Mouse (Mus musculus) bone marrow, adult 2 months (tissue): Measurements from ENCODE around the gene Kif3b. TPM values are rescaled to one million over a fixed set of nuclear protein-coding genes. Genes with fewer than 3 reads are reported as not detected.

Experiments used
- H3K27ac ChIP-seq: fragments of 200-500 bp; 2 replicates; pipeline ENCODE4 v1.5.1; 2012; ENCODE audit warnings: low read depth, mild to moderate bottlenecking, control low read depth, inconsistent platforms, low read length; ENCODE audit not compliant: control insufficient read depth, poor library complexity, insufficient read depth
- H3K4me1 ChIP-seq: fragments of 200-500 bp; 2 replicates; pipeline ENCODE4 v1.6.1; 2011; ENCODE audit warnings: low read length; ENCODE audit not compliant: control insufficient read depth, insufficient read depth
- H3K4me3 ChIP-seq: fragments of 200-500 bp; replicated peaks from 2 replicates; pipeline ENCODE3; 2011; ENCODE audit warnings: mild to moderate bottlenecking, low read depth, low read length, control low read depth; ENCODE audit not compliant: control insufficient read depth
- CTCF ChIP-seq: fragments of 200-500 bp; IDR thresholded peaks from 2 replicates; pipeline ENCODE4 v1.5.1; 2011; ENCODE audit warnings: low read length, control low read depth; ENCODE audit not compliant: control insufficient read depth, insufficient read depth
- POLR2A ChIP-seq: fragments of 200-500 bp; IDR thresholded peaks from 2 replicates; pipeline ENCODE4 v1.6.1; 2011; ENCODE audit warnings: low read depth, mild to moderate bottlenecking, control low read depth, low read length, borderline replicate concordance; ENCODE audit not compliant: control insufficient read depth
- WGBS: fragments of 180-500 bp; shearing (Covaris S2); methylation state at CpG from one replicate; pipeline ENCODE4 v1.1.7; 2018; 5-methylcytosine and 5-hydroxymethylcytosine counted together
- polyA plus RNA-seq: library from polyadenylated mRNA; stranded (reverse); fragments of >200 nt; gene quantifications from 2 replicates; pipeline ENCODE4 v1.2.4, GENCODE M21; 2011; ENCODE audit warnings: low replicate concordance; ENCODE audit not compliant: missing spikeins, insufficient read depth, insufficient read length

Kif3b gene
- polyA plus RNA-seq, 1 experiment = 10.9 TPM

- H3K27ac ChIP-seq = peak within 1 kb of the TSS; percentile 98
- peak within 1 kb of the TSS; percentile 100 for H3K4me3 ChIP-seq
- under 1% methylated on average over 76 of the region's 79 CpGs for WGBS
- peak; percentile 62; the same call in 1 of the 2 replicates for TF ChIP-seq POLR2A
- TF ChIP-seq CTCF = 0 out of 2 replicates have a peak, but pooled peaks have one; percentile 3
- H3K4me1 ChIP-seq = no peaks in the 10 kb centered on the region; the same call in 1 of the 2 replicates
Observed at GRCm38 (mm10) chr2:153345454-153346220, 54.4 kb downstream of the Kif3b start, which contains the start of gene Asxl1. TSS of gene Asxl1 (plus strand) at chr2:153345829.

- H3K27ac ChIP-seq = peak overlapping the region; percentile 98
- peak overlapping the region; percentile 100 for H3K4me3 ChIP-seq
- TF ChIP-seq POLR2A = peak; percentile 28; the same call in 1 of the 2 replicates
- no peak for TF ChIP-seq CTCF
- under 1% methylated on average over 72 of the region's 76 CpGs for WGBS
- H3K4me1 ChIP-seq = no peaks in the 10 kb centered on the region; the same call in 1 of the 2 replicates
Observed at GRCm38 (mm10) chr2:153346221-153347182, 55.3 kb downstream of the Kif3b start.

DNA sequence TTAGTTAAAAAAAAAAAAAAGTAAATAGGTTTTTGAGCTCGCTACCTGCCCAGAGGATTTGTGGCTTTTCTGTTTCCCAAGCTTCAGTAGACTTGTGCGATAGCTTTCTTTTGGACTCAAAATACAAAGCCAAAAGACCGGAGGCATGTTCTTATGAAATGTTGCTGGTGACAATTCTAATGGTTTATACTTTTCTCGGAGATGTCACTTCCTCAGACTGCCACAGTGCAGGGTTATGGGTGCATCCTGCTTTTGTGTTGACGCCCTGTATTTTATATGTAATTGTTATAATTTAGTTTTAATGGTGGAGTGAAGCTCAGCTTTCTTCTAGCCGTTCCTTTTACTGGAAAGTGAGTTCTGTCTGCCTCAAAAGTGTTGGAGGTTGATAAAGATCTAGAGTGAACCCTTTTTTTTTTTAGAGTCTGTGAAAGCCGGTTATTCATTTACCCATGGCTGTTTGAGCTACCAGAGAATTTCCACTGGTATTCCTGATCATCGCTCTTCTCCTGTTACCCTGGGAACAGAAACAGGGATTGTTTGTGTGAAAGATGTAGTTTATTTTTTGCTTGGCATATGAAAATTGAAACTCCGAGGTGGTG is 56.1 kb downstream of the Kif3b start:
- no peak for TF ChIP-seq POLR2A
- TF ChIP-seq CTCF = no peak
- WGBS = 4% methylated on average over 9 of the region's 9 CpGs
- Histone ChIP-seq H3K4me1 (no peaks in the 10 kb centered on the region; the same call in 1 of the 2 replicates), H3K27ac (peak overlapping the region; percentile 98; the same call in 1 of the 2 replicates), H3K4me3 (peak overlapping the region; percentile 100)

DNA sequence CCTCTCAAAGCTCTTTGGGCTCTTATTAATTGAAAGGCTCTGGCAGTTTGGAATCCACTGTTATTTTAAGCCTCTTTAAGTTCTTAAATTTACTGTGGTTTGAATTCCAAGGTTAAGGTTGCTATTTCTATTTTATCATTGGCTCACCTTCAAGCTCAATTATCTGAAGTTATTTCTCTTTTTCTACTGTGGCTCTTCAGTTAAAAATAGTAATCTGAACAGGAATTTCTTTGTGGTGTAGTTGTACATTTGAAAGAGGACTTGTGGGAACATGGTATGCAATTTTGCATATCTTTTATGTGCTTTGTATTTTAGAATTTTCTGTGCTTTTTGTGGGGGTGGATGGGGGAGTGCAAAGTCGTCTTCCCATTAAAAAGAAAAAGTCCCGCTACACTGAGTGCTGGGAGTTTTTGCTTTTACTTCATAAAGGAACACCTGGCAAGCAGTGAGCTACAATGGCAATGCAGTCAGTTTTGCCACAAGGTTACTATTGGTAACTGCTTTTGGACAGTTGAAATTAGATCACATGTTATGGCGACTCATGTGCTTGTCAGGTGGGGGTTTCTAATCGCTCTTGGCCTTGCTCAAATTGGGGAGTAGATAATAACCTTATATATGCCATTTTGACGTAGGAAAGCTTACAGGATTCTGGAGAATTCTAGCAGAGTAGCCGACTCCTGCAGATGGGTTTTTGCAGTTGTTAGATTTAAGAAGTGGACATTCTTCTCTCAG is 57.1 kb downstream of the Kif3b start:
- 39% methylated on average over 6 of the region's 6 CpGs for WGBS
- no peak overlapping the region for H3K4me3 ChIP-seq
- H3K27ac ChIP-seq = no peak overlapping the region
- no peak for TF ChIP-seq POLR2A
- no peak for TF ChIP-seq CTCF
- no peaks in the 10 kb centered on the region; the same call in 1 of the 2 replicates for H3K4me1 ChIP-seq

- Histone ChIP-seq H3K4me3 (no peak overlapping the region), H3K4me1 (no peaks in the 10 kb centered on the region; the same call in 1 of the 2 replicates), H3K27ac (peak overlapping the region; percentile 71; the same call in 1 of the 2 replicates)
- no peak for TF ChIP-seq CTCF
- TF ChIP-seq POLR2A = no peak
- under 1% methylated on average over 6 of the region's 6 CpGs for WGBS
Observed at GRCm38 (mm10) chr2:153350552-153351181, 59.5 kb downstream of the Kif3b start.

DNA sequence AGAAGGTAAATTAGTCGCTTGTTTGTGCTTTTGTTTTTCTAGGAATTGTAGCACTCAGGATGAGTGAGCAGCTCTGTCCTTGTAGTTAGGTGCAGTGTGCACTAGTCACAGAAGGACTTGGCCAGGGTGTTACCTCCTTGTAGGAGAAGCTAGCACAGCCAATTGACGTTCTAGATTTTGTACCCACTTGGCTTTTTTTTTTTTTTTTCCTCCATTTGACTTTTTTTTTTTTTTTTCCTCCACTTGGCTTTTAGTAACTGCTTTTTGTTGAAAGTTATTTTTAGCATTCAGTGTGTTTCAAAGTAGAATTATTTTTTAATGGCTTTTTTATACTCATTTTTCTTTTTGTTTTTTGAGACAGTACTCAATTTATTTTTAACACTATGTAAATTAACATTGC is 63.4 kb downstream of the Kif3b start:
- 88% methylated on average over 2 of the region's 2 CpGs for WGBS

DNA sequence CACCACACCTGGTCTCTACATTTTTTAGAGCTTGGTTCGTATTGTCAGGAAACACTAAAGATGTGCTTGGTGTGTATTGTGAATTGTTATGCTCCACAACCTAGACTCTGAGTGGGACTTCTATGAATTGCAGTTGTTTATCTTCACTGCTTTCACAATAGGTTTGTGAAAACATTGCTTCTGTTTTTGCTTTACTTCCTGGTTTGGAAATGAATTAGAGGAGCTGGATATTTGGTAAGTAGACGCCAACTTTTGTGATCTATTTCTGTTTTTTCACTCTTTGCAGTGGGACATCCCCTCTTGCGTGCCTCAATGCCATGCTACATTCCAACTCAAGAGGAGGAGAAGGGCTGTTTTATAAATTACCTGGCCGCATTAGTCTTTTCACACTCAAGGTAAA is 65.6 kb downstream of the Kif3b start:
- H3K4me1 ChIP-seq = no peaks in the 10 kb centered on the region; the same call in 1 of the 2 replicates
- H3K27ac ChIP-seq = peak overlapping the region; percentile 61; the same call in 1 of the 2 replicates
- 79% methylated on average over 4 of the region's 4 CpGs for WGBS
- TF ChIP-seq CTCF (no peak), POLR2A (no peak)
- peak overlapping the region; percentile 50 for H3K4me3 ChIP-seq

More for the DNA sequence above, 63.4 kb downstream of the Kif3b start:
- H3K4me1 ChIP-seq = no peaks in the 10 kb centered on the region; the same call in 1 of the 2 replicates
- no peak overlapping the region for H3K27ac ChIP-seq
- no peak overlapping the region for H3K4me3 ChIP-seq
- no peak for TF ChIP-seq CTCF
- no peak for TF ChIP-seq POLR2A
